Mouse (Mus musculus): ENCODE results near the gene Prr12. TPM values are rescaled to one million over a fixed set of nuclear protein-coding genes. Genes with fewer than 3 reads are reported as not detected.

The Prr12 gene
- polyA plus RNA-seq, 1 experiment from 2014 or later, result 8.7 TPM

- no peak for ATAC-seq (ENCODE audit: insufficient read depth, low FRiP score)
- no peak overlapping the region for H3K9ac ChIP-seq (ENCODE audit: low read length)
- no peak overlapping the region for H3K4me3 ChIP-seq (replicated peaks; ENCODE audit: low read length)
- H3K9me3 ChIP-seq (replicated peaks; ENCODE audit: control insufficient read depth, low read length), result no peaks in the 10 kb centered on the region
- no peak overlapping the region for H3K4me2 ChIP-seq (ENCODE audit: low read depth, low read length)
- WGBS, result 83% methylated on average over 7 of the region's 7 CpGs
- H3K4me1 ChIP-seq (ENCODE audit: control insufficient read depth, insufficient read depth, low read length), result no peaks in the 10 kb centered on the region
- H3K27me3 ChIP-seq (ENCODE audit: control insufficient read depth, insufficient read depth, low read length), result no peaks in the 10 kb centered on the region
- peaks cover 7% of the 10 kb centered on the region; the same call in 1 of the 2 replicates for H3K36me3 ChIP-seq (ENCODE audit: control insufficient read depth, insufficient read depth, low read length)
- H3K27ac ChIP-seq (ENCODE audit: low read length), result no peak overlapping the region
These were observed 20.6 kb upstream of the Prr12 start for GRCm38 (mm10) chr7:45073171-45073707.

GRCm38 (mm10) chr7:45072230-45072629 is 19.5 kb upstream of the Prr12 start:
- Histone ChIP-seq H3K9ac (ENCODE audit: low read length) (no peak overlapping the region), H3K4me3 (replicated peaks; ENCODE audit: low read length) (no peak overlapping the region), H3K36me3 (ENCODE audit: control insufficient read depth, insufficient read depth, low read length) (peaks cover 7% of the 10 kb centered on the region; the same call in 1 of the 2 replicates), H3K27ac (ENCODE audit: low read length) (no peak overlapping the region), H3K4me1 (ENCODE audit: control insufficient read depth, insufficient read depth, low read length) (no peaks in the 10 kb centered on the region), H3K9me3 (replicated peaks; ENCODE audit: control insufficient read depth, low read length) (no peaks in the 10 kb centered on the region), H3K4me2 (ENCODE audit: low read depth, low read length) (no peak overlapping the region), H3K27me3 (ENCODE audit: control insufficient read depth, insufficient read depth, low read length) (no peaks in the 10 kb centered on the region)
- no peak for ATAC-seq (ENCODE audit: insufficient read depth, low FRiP score)
- 80% methylated on average over 2 of the region's 2 CpGs for WGBS

GRCm38 (mm10) chr7:45069671-45070070 is 17.0 kb upstream of the Prr12 start:
- H3K27me3 ChIP-seq (ENCODE audit: control insufficient read depth, insufficient read depth, low read length), result no peaks in the 10 kb centered on the region
- H3K9me3 ChIP-seq (replicated peaks; ENCODE audit: control insufficient read depth, low read length), result no peaks in the 10 kb centered on the region
- no peak overlapping the region for H3K9ac ChIP-seq (ENCODE audit: low read length)
- no peak for ATAC-seq (ENCODE audit: insufficient read depth, low FRiP score)
- 80% methylated on average over 2 of the region's 2 CpGs for WGBS
- H3K36me3 ChIP-seq (ENCODE audit: control insufficient read depth, insufficient read depth, low read length), result no peaks in the 10 kb centered on the region
- H3K4me2 ChIP-seq (ENCODE audit: low read depth, low read length), result no peak overlapping the region
- H3K4me1 ChIP-seq (ENCODE audit: control insufficient read depth, insufficient read depth, low read length), result no peaks in the 10 kb centered on the region
- H3K4me3 ChIP-seq (replicated peaks; ENCODE audit: low read length), result no peak overlapping the region
- no peak overlapping the region for H3K27ac ChIP-seq (ENCODE audit: low read length)

GRCm38 (mm10) chr7:45068000-45068318 is 15.3 kb upstream of the Prr12 start:
- 27% methylated on average over 5 of the region's 5 CpGs for WGBS
- H3K9me3 ChIP-seq (replicated peaks; ENCODE audit: control insufficient read depth, low read length), result no peaks in the 10 kb centered on the region
- ATAC-seq (ENCODE audit: insufficient read depth, low FRiP score), result no peak

GRCm38 (mm10) chr7:45067190-45067999 is 14.7 kb upstream of the Prr12 start:
- H3K4me1 ChIP-seq (ENCODE audit: control insufficient read depth, insufficient read depth, low read length), result peaks cover 9% of the 10 kb centered on the region; the same call in 1 of the 2 replicates
- no peaks in the 10 kb centered on the region for H3K27me3 ChIP-seq (ENCODE audit: control insufficient read depth, insufficient read depth, low read length)
- H3K9me3 ChIP-seq (replicated peaks; ENCODE audit: control insufficient read depth, low read length), result no peaks in the 10 kb centered on the region
- WGBS, result 70% methylated on average over 4 of the region's 4 CpGs
- H3K4me2 ChIP-seq (ENCODE audit: low read depth, low read length), result no peak overlapping the region
- no peak overlapping the region for H3K9ac ChIP-seq (ENCODE audit: low read length)
- H3K36me3 ChIP-seq (ENCODE audit: control insufficient read depth, insufficient read depth, low read length), result no peaks in the 10 kb centered on the region
- no peak for ATAC-seq (ENCODE audit: insufficient read depth, low FRiP score)
- H3K27ac ChIP-seq (ENCODE audit: low read length), result no peak overlapping the region
- no peak overlapping the region for H3K4me3 ChIP-seq (replicated peaks; ENCODE audit: low read length)

More at GRCm38 (mm10) chr7:45068000-45068318, 15.3 kb upstream of the Prr12 start:
- Histone ChIP-seq H3K36me3 (ENCODE audit: control insufficient read depth, insufficient read depth, low read length) (no peaks in the 10 kb centered on the region), H3K4me1 (ENCODE audit: control insufficient read depth, insufficient read depth, low read length) (peaks cover 9% of the 10 kb centered on the region; the same call in 1 of the 2 replicates), H3K9ac (ENCODE audit: low read length) (no peak overlapping the region), H3K27ac (ENCODE audit: low read length) (no peak overlapping the region), H3K27me3 (ENCODE audit: control insufficient read depth, insufficient read depth, low read length) (no peaks in the 10 kb centered on the region), H3K4me2 (ENCODE audit: low read depth, low read length) (no peak overlapping the region), H3K4me3 (replicated peaks; ENCODE audit: low read length) (no peak overlapping the region)

GRCm38 (mm10) chr7:45062239-45062835 is 9.7 kb upstream of the Prr12 start, which contains the start of the genes Nosip and Prrg2:
Gene Nosip, plus strand, starts transcription at chr7:45062429.
Gene Prrg2, minus strand, starts transcription at chr7:45062677.
- Histone ChIP-seq H3K27me3 (ENCODE audit: control insufficient read depth, insufficient read depth, low read length) (no peaks in the 10 kb centered on the region), H3K9me3 (replicated peaks; ENCODE audit: control insufficient read depth, low read length) (no peaks in the 10 kb centered on the region), H3K9ac (ENCODE audit: low read length) (peak within 1 kb of the TSS; percentile 77), H3K4me1 (ENCODE audit: control insufficient read depth, insufficient read depth, low read length) (peaks cover 16% of the 10 kb centered on the region), H3K4me2 (ENCODE audit: low read depth, low read length) (peak within 1 kb of the TSS; percentile 60), H3K4me3 (replicated peaks; ENCODE audit: low read length) (peak within 1 kb of the TSS; percentile 69), H3K36me3 (ENCODE audit: control insufficient read depth, insufficient read depth, low read length) (no peaks in the 10 kb centered on the region), H3K27ac (ENCODE audit: low read length) (peak within 1 kb of the TSS; percentile 91)
- under 1% methylated on average over 31 of the region's 31 CpGs for WGBS
- peak; percentile 91 for ATAC-seq (ENCODE audit: insufficient read depth, low FRiP score)

- Histone ChIP-seq H3K36me3 (ENCODE audit: control insufficient read depth, insufficient read depth, low read length) (no peaks in the 10 kb centered on the region), H3K27ac (ENCODE audit: low read length) (peak overlapping the region; percentile 91), H3K9me3 (replicated peaks; ENCODE audit: control insufficient read depth, low read length) (no peaks in the 10 kb centered on the region), H3K27me3 (ENCODE audit: control insufficient read depth, insufficient read depth, low read length) (no peaks in the 10 kb centered on the region), H3K9ac (ENCODE audit: low read length) (peak overlapping the region; percentile 74), H3K4me2 (ENCODE audit: low read depth, low read length) (peak overlapping the region; percentile 60), H3K4me3 (replicated peaks; ENCODE audit: low read length) (peak overlapping the region; percentile 69), H3K4me1 (ENCODE audit: control insufficient read depth, insufficient read depth, low read length) (peaks cover 16% of the 10 kb centered on the region)
- 10% methylated on average over 11 of the region's 11 CpGs for WGBS
- ATAC-seq (ENCODE audit: insufficient read depth, low FRiP score), result peak; percentile 56; the same call in 1 of the 2 replicates
These were observed 8.9 kb upstream of the Prr12 start for GRCm38 (mm10) chr7:45061532-45062075.

- Histone ChIP-seq H3K4me1 (ENCODE audit: control insufficient read depth, insufficient read depth, low read length) (peaks cover 16% of the 10 kb centered on the region), H3K27ac (ENCODE audit: low read length) (no peak overlapping the region), H3K9me3 (replicated peaks; ENCODE audit: control insufficient read depth, low read length) (no peaks in the 10 kb centered on the region), H3K9ac (ENCODE audit: low read length) (no peak overlapping the region; the same call in 1 of the 2 replicates), H3K4me2 (ENCODE audit: low read depth, low read length) (no peak overlapping the region), H3K4me3 (replicated peaks; ENCODE audit: low read length) (peak overlapping the region; percentile 69; the same call in 1 of the 2 replicates), H3K27me3 (ENCODE audit: control insufficient read depth, insufficient read depth, low read length) (no peaks in the 10 kb centered on the region), H3K36me3 (ENCODE audit: control insufficient read depth, insufficient read depth, low read length) (no peaks in the 10 kb centered on the region)
- WGBS, result 80% methylated on average over 6 of the region's 6 CpGs
- ATAC-seq (ENCODE audit: insufficient read depth, low FRiP score), result no peak
These were observed 8.0 kb upstream of the Prr12 start for GRCm38 (mm10) chr7:45060632-45061122.
